Mouse (Mus musculus) bone marrow macrophage, adult 2 months (primary cell): ENCODE measurements around the gene Plekha7.

Experiments
- CTCF ChIP-seq: IDR thresholded peaks from 2 replicates; pipeline ENCODE4 v1.5.1; 2012; ENCODE audit warnings: low read depth, mild to moderate bottlenecking, low read length, moderate library complexity
- POLR2A ChIP-seq: IDR thresholded peaks from 2 replicates; pipeline ENCODE4 v1.6.1; 2012; ENCODE audit warnings: mild to moderate bottlenecking, low read depth, low read length, borderline replicate concordance

GRCm38 (mm10) chr7:116119306-116119857 lies 188.8 kb downstream of the Plekha7 start:
- no peak for TF ChIP-seq POLR2A
- TF ChIP-seq CTCF: no peak
